Mouse (Mus musculus) heart, embryonic 14.5 days (tissue): ENCODE results near the gene Slpi. TPM values are rescaled to one million over a fixed set of nuclear protein-coding genes. Genes with fewer than 3 reads are reported as not detected.
A peak's percentile ranks its signal among the peaks of the same experiment; 100 is the strongest.

Experiments used
- ATAC-seq: fragments of 200-750 bp; cut with Nextera tagmentation; 2 replicates; pipeline ENCODE4 v1.8.0; 2017; ENCODE audit warnings: low read depth, moderate TSS enrichment; ENCODE audit not compliant: insufficient number of reproducible peaks, insufficient read depth, low FRiP score
- H3K27ac ChIP-seq, 2 experiments: fragments of 200-500 bp in 1 of 2; fragments of 300-500 bp in 1 of 2; sonication (generic) in 1 of 2; replicated peaks in 1 of 2; 2 replicates each; pipeline ENCODE4 v1.5.1; 2012 to 2014; ENCODE audit warnings: low read depth in 2 of 2, low read length in 2 of 2, control low read depth in 1 of 2, mild to moderate bottlenecking in 1 of 2, mixed read lengths in 1 of 2; ENCODE audit not compliant: control insufficient read depth in 1 of 2, insufficient read depth in 1 of 2
- H3K27me3 ChIP-seq: fragments of 300-500 bp; sonication (generic); 2 replicates; pipeline ENCODE4 v1.6.1; 2014; ENCODE audit warnings: mild to moderate bottlenecking, low read length, control low read depth; ENCODE audit not compliant: control insufficient read depth, insufficient read depth
- H3K36me3 ChIP-seq: fragments of 300-500 bp; sonication (generic); 2 replicates; pipeline ENCODE4 v1.6.1; 2014; ENCODE audit warnings: mild to moderate bottlenecking, control low read depth, low read length, mixed read lengths; ENCODE audit not compliant: control insufficient read depth, insufficient read depth
- H3K4me1 ChIP-seq, 2 experiments: fragments of 200-500 bp in 1 of 2; fragments of 300-500 bp in 1 of 2; sonication (generic) in 1 of 2; 2 replicates each; pipeline ENCODE4 v1.6.1; 2012 to 2014; ENCODE audit warnings: low read length in 2 of 2, control low read depth in 1 of 2, mixed read lengths in 1 of 2; ENCODE audit not compliant: control insufficient read depth in 2 of 2, insufficient read depth in 2 of 2
- H3K4me2 ChIP-seq: fragments of 300-500 bp; sonication (generic); 2 replicates; pipeline ENCODE4 v1.6.1; 2014; ENCODE audit warnings: mild to moderate bottlenecking, low read length
- H3K4me3 ChIP-seq, 2 experiments: fragments of 200-500 bp in 1 of 2; fragments of 300-500 bp in 1 of 2; sonication (generic) in 1 of 2; 2 replicates each; pipeline ENCODE4 v1.5.1; 2012 to 2014; ENCODE audit warnings: low read length in 2 of 2, mild to moderate bottlenecking in 2 of 2, control low read depth in 1 of 2, low read depth in 1 of 2, moderate library complexity in 1 of 2; ENCODE audit not compliant: control insufficient read depth in 1 of 2, insufficient read depth in 1 of 2
- H3K9ac ChIP-seq: fragments of 300-500 bp; sonication (generic); 2 replicates; pipeline ENCODE4 v1.6.1; 2014; ENCODE audit warnings: mild to moderate bottlenecking, low read length
- H3K9me3 ChIP-seq: fragments of 300-500 bp; sonication (generic); 2 replicates; pipeline ENCODE4 v1.6.1; 2016; ENCODE audit warnings: low read length, control low read depth; ENCODE audit not compliant: control insufficient read depth
- WGBS: fragments of 180-500 bp; shearing (Covaris S2); extraction: QIAGEN DNeasy Blood & Tissue Kit; methylation state at CpG from one replicate; pipeline ENCODE4 v1.1.7; 2014; 5-methylcytosine and 5-hydroxymethylcytosine counted together
- polyA plus RNA-seq: library from polyadenylated mRNA; unstranded; fragments of >200 nt; fragmentation: Nextera tagmentation; extraction: Ambion mirVana; gene quantifications from 2 replicates; pipeline ENCODE4 v1.2.1, GENCODE M21; 2014

Gene Slpi
- polyA plus RNA-seq, 1 experiment from 2014 or later, result 0.63 TPM

DNA sequence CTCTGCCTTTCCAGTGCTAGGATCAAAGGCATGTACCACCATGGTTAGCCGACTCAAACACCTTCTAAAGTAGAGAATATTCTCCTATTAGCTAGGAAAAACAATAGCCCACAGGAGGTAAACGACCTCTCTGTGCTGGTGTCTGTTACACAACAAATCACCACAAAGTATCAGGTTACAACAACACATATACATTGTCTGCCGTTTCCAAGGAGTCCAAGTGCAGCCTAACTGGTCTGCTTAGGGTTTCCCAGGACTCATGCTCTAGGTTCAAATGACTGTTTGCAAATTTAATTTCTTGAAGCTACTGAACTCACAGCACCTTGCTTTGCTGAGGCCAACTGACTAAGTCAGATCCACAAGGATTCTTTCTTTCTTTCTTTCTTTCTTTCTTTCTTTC, 30.6 kb upstream of the Slpi start:
- ATAC-seq, result no peak
- 9% methylated on average over 3 of the region's 3 CpGs for WGBS

DNA sequence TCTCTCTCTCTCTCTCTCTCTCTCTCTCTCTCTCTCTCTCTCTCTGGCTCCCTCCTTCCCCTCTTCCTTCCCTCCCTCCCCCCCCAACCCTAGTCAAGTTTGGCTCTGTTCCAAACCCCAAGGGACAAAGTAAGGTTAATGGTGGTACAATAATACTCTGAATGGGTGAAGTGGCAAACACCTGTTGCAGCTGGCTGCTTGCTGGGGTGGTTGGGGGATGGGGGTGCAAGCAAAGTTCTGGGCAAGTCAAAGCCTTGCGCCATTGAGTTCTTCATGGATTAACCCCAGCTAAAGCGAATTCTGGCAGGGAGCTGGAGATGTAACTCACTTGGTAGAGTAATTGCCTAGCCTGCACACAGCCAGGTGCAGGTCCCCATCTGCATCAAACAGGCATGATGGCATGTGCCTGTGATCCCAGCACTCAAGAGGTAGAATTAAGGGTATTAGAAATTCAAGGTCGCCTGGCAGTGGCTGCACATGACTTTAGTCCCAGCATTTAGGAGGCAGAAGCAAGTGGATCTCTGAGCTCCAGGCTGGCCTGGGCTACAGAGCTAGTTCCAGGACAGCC, 29.5 kb upstream of the Slpi start:
- 35% methylated on average over 3 of the region's 3 CpGs for WGBS
- no peak overlapping the region for H3K4me2 ChIP-seq
- no peak overlapping the region for H3K4me3 ChIP-seq
- H3K27me3 ChIP-seq, result peaks cover 16% of the 10 kb centered on the region
- no peak overlapping the region for H3K27ac ChIP-seq
- no peaks in the 10 kb centered on the region for H3K9me3 ChIP-seq
- ATAC-seq, result no peak
- H3K9ac ChIP-seq, result no peak overlapping the region
- peaks cover 2% of the 10 kb centered on the region; the same call in 1 of the 2 replicates for H3K36me3 ChIP-seq
- peaks cover 4 to 8% of the 10 kb centered on the region in 2 experiments; a peak in 2 of 4 replicates for H3K4me1 ChIP-seq

More for the DNA sequence above, 30.6 kb upstream of the Slpi start:
- Histone ChIP-seq H3K9ac (no peak overlapping the region), H3K4me3 (no peak overlapping the region), H3K36me3 (peaks cover 12% of the 10 kb centered on the region; the same call in 1 of the 2 replicates), H3K9me3 (no peaks in the 10 kb centered on the region), H3K4me2 (no peak overlapping the region), H3K27ac (no peak overlapping the region), H3K4me1 (peaks cover 0 to 6% of the 10 kb centered on the region in 2 experiments; a peak in 2 of 4 replicates), H3K27me3 (peaks cover 6% of the 10 kb centered on the region)

DNA sequence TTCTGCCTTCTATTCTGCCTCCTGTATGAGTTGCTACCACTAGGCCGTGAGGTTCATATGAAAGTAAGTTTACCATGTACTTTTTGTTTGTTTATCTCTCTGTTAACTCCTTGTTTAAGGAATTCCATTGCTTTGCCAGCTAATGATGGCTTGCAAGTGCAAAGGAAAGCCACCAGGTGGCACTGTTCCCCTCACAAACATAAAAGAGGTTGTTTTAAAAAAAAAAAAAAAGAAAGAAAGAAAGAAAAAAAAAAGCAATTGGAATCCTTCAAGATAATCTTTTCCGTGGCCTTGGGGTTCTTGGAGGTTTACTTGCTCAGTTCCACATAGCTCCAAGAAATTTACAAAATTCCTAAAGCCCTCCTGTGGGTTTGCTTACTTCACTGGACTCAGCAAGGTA, 28.3 kb upstream of the Slpi start:
- WGBS, result 1% methylated on average over 2 of the region's 2 CpGs
- Histone ChIP-seq H3K27ac (no peak overlapping the region), H3K36me3 (no peaks in the 10 kb centered on the region), H3K4me3 (no peak overlapping the region), H3K4me1 (peaks cover 4 to 8% of the 10 kb centered on the region in 2 experiments; a peak in 2 of 4 replicates), H3K27me3 (peaks cover 16% of the 10 kb centered on the region), H3K9me3 (no peaks in the 10 kb centered on the region), H3K9ac (no peak overlapping the region), H3K4me2 (no peak overlapping the region)
- no peak for ATAC-seq

DNA sequence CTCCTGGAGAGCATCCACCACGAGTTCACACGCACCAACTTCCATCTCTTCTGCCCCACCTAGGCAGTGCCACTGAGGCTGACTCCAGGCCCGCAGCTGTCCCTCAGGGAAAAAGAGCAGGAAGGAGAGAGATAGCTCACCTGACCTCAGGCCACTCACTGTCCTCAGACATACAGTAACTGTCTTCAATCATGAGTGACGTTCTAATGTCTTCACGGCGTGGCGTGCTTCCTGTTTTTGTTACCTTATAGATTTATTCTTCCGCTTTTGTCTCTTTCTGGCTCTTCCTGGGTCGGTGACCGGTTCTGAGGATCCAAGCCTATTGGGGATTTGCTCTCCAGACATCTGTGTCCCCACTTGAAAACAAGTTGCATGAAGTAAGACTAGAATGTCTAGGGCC, 25.7 kb upstream of the Slpi start:
- H3K4me3 ChIP-seq, result peak overlapping the region in 1 of 2 experiments; percentile 17; a peak in 1 of 4 replicates
- peaks cover 33% of the 10 kb centered on the region for H3K27me3 ChIP-seq
- peaks cover 4 to 8% of the 10 kb centered on the region in 2 experiments; a peak in 2 of 4 replicates for H3K4me1 ChIP-seq
- no peak overlapping the region for H3K27ac ChIP-seq
- WGBS, result 58% methylated on average over 10 of the region's 10 CpGs
- H3K9ac ChIP-seq, result peak overlapping the region; percentile 34; the same call in 1 of the 2 replicates
- ATAC-seq, result no peak
- H3K9me3 ChIP-seq, result no peaks in the 10 kb centered on the region
- H3K36me3 ChIP-seq, result no peaks in the 10 kb centered on the region
- H3K4me2 ChIP-seq, result peak overlapping the region; percentile 56

DNA sequence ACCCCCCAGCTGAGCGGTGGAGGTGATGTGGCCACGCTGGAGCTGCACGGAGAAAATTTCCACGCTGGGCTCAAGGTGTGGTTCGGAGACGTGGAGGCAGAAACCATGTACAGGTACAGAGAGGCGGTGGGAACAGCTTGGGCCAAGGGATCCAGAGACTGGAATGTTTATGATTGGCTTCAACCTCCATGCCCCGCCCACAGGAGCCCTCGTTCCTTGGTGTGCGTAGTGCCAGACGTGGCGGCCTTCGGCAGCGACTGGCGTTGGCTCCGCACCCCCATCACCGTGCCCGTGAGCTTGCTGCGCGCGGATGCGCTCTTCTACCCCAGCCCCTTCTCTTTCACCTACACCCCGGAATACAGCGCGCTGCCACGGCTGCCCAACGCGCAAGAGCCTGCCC, 25.3 kb upstream of the Slpi start:
- H3K4me3 ChIP-seq, result peak overlapping the region in 1 of 2 experiments; percentile 17; a peak in 1 of 4 replicates
- ATAC-seq, result no peak
- 21% methylated on average over 28 of the region's 28 CpGs for WGBS
- H3K36me3 ChIP-seq, result no peaks in the 10 kb centered on the region
- H3K27ac ChIP-seq, result no peak overlapping the region
- H3K4me2 ChIP-seq, result peak overlapping the region; percentile 56
- H3K27me3 ChIP-seq, result peaks cover 37% of the 10 kb centered on the region
- H3K9me3 ChIP-seq, result no peaks in the 10 kb centered on the region
- peaks cover 4 to 8% of the 10 kb centered on the region in 2 experiments; a peak in 2 of 4 replicates for H3K4me1 ChIP-seq
- H3K9ac ChIP-seq, result peak overlapping the region; percentile 34; the same call in 1 of the 2 replicates

DNA sequence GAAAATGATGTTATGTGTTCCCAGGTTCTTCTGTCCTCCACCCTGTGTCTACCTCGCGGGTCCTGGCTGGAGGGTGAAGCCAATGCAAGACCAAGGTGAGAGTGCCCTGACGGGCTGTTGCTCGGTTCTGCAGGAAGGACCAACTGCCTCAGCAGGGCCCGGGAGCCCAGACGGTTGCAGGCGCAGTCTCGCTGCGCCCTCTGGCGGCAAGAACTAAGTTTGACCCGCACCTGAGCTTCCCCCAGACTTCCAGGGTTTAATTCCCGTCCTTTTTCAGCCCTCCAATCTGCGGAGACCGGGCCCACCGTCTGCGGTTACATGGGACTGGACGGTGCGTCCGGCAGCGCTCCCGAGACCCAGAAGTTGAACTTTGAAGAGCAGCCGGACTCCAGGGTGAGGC, 18.8 kb upstream of the Slpi start:
- no peak overlapping the region for H3K9ac ChIP-seq
- peak overlapping the region; percentile 39 for H3K4me2 ChIP-seq

DNA sequence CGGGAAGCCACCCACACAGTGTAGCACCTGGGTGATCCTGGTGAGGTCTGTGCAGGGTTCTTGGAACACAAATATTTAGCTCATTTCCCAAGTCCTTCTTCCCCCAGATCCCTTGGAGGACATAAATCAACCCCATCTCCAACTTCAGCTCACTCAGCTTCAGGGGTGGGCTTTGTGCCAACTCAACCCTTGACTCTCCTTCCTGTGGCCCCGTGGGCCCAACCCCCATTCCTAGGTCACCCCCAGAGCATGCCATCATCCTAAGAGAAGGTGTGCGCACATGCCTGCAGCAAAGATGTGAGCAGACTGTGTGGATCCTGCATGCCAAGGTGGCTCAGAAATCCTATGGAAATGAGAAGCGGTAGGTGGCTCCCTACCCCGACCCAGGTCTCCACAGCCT, 16.6 kb upstream of the Slpi start:
- ATAC-seq, result no peak
- no peaks in the 10 kb centered on the region for H3K36me3 ChIP-seq
- H3K27ac ChIP-seq, result no peak overlapping the region
- 43% methylated on average over 5 of the region's 5 CpGs for WGBS
- H3K27me3 ChIP-seq, result peaks cover 100% of the 10 kb centered on the region
- H3K9ac ChIP-seq, result no peak overlapping the region
- no peaks in the 10 kb centered on the region for H3K9me3 ChIP-seq
- H3K4me2 ChIP-seq, result no peak overlapping the region
- peaks cover 10 to 24% of the 10 kb centered on the region in 2 experiments; a peak in 3 of 4 replicates for H3K4me1 ChIP-seq
- no peak overlapping the region for H3K4me3 ChIP-seq

More for the DNA sequence above, 18.8 kb upstream of the Slpi start:
- H3K36me3 ChIP-seq, result no peaks in the 10 kb centered on the region
- no peaks in the 10 kb centered on the region for H3K9me3 ChIP-seq
- no peak overlapping the region for H3K4me3 ChIP-seq
- no peak overlapping the region for H3K27ac ChIP-seq
- peaks cover 5 to 18% of the 10 kb centered on the region in 2 experiments; a peak in 3 of 4 replicates for H3K4me1 ChIP-seq
- ATAC-seq, result no peak
- under 1% methylated on average over 22 of the region's 22 CpGs for WGBS
- peaks cover 86% of the 10 kb centered on the region for H3K27me3 ChIP-seq
